ENCODE assay signal across 15 mouse cellular contexts in genomic region chr2:26146337-26147042, GRCm38 (mm10). TPM values are rescaled to one million over a fixed set of nuclear protein-coding genes. Genes with fewer than 3 reads are reported as not detected.
DNase-seq lines count a peak whose midpoint lies in the region; ATAC-seq and TF ChIP-seq lines count a peak whose summit lies in the region.
"Had no signal": no experiment of that assay in that cellular context is flagged by ENCODE, and none has a peak within 500 bp of the region (broad histone marks: within the 10 kb centered on the region; RNA-seq: fewer than 3 reads in every experiment).

No protein-coding gene starts in this region.

- no peaks in the 10 kb centered on the region; the same call in 1 of the 2 replicates for H3K4me1 ChIP-seq in hindbrain, embryonic 16.5 days (ENCODE audit: control insufficient read depth, insufficient read depth, low read depth, low read length)
- H3K4me1 ChIP-seq in hindbrain, embryonic 12.5 days = peaks cover 10% of the 10 kb centered on the region; the same call in 1 of the 2 replicates
- H3K4me1 ChIP-seq in lung, postnatal 0 days (ENCODE audit: insufficient read depth, low read depth, low read length) = 0 out of 2 replicates have a peak, but pooled peaks cover 3% of the 10 kb centered on the region
- peaks cover 2% of the 10 kb centered on the region; the same call in 1 of the 2 replicates for H3K4me1 ChIP-seq in lung, adult 2 months (ENCODE audit: control insufficient read depth, insufficient read depth, low read length)
- H3K4me1 ChIP-seq: heart, embryonic 12.5 days; stomach, embryonic 15.5 days had no signal

- no peaks in the 10 kb centered on the region for H3K9me3 ChIP-seq in hindbrain, embryonic 16.5 days (ENCODE audit: control insufficient read depth, low read length)
- H3K9me3 ChIP-seq in hindbrain, embryonic 12.5 days (replicated peaks) = no peaks in the 10 kb centered on the region
- H3K9me3 ChIP-seq in lung, postnatal 0 days (ENCODE audit: low read length) = no peaks in the 10 kb centered on the region
- H3K9me3 ChIP-seq: heart, embryonic 12.5 days; limb, embryonic 13.5 days; stomach, embryonic 15.5 days had no signal

- TF ChIP-seq POLR2A in lung, adult 2 months (IDR thresholded peaks at IDR 0.05; ENCODE audit: borderline replicate concordance, extremely low read depth, low read depth, low read length) = no peak

- TF ChIP-seq EP300 in lung, postnatal 0 days (IDR thresholded peaks at IDR 0.05) = no peak

- ATAC-seq in hindbrain, embryonic 16.5 days = peak; percentile 70
- no peak for ATAC-seq in hindbrain, embryonic 12.5 days (ENCODE audit: low FRiP score)
- peak; percentile 50 for ATAC-seq in lung, postnatal 0 days
- ATAC-seq: CD4-positive, CD25-positive, alpha-beta regulatory T cell, adult 4 months had no signal

- intact Hi-C loops in gastrocnemius, postnatal 36 days (cut with DNase I) = loop anchor here (10.0 kb wide), 1 partner anchor 312 kb away; no protein-coding TSS in a partner anchor

- no peak overlapping the region for H3K27ac ChIP-seq in hindbrain, embryonic 16.5 days (ENCODE audit: low read depth, low read length)
- no peak overlapping the region for H3K27ac ChIP-seq in hindbrain, embryonic 12.5 days
- no peak overlapping the region for H3K27ac ChIP-seq in lung, postnatal 0 days (ENCODE audit: low read length)
- H3K27ac ChIP-seq: gastrocnemius, adult 2 months; limb, embryonic 13.5 days; stomach, embryonic 15.5 days had no signal

- WGBS in hindbrain, embryonic 16.5 days = 49% methylated on average over 7 of the region's 7 CpGs
- 68% methylated on average over 7 of the region's 7 CpGs for WGBS in hindbrain, embryonic 12.5 days
- WGBS in lung, postnatal 0 days = 23% methylated on average over 7 of the region's 7 CpGs
- 43% methylated on average over 7 of the region's 7 CpGs for WGBS in lung, adult 2 months

- TF ChIP-seq CTCF in lung, postnatal 0 days (IDR thresholded peaks at IDR 0.05) = no peak
- TF ChIP-seq CTCF in lung, adult 2 months (IDR thresholded peaks at IDR 0.05; ENCODE audit: insufficient read depth, low read length) = no peak

- DNase-seq in lung, postnatal 0 days (ENCODE audit: low spot score) = no peak
- no peak for DNase-seq in lung, adult 2 months
- DNase-seq in brain, adult 2 months (ENCODE audit: low read depth, low spot score) = peak; percentile 96
- DNase-seq in cerebellum, adult 9-11 months = peak; percentile 91
- DNase-seq in thymus, postnatal 10 days (ENCODE audit: low spot score in 2 of 2) = no peak
- no peak for DNase-seq in gastrocnemius, postnatal 36 days
- DNase-seq: gastrocnemius, adult 2 months; kidney, postnatal 36 days had no signal

- H3K4me3 ChIP-seq in hindbrain, embryonic 16.5 days (ENCODE audit: low read length) = no peak overlapping the region
- no peak overlapping the region for H3K4me3 ChIP-seq in hindbrain, embryonic 12.5 days
- no peak overlapping the region for H3K4me3 ChIP-seq in lung, postnatal 0 days (ENCODE audit: low read depth, low read length)
- H3K4me3 ChIP-seq in lung, adult 2 months (replicated peaks; ENCODE audit: extremely low read depth, low read depth, low read length) = no peak overlapping the region
- H3K4me3 ChIP-seq: gastrocnemius, adult 2 months; heart, embryonic 12.5 days; limb, embryonic 13.5 days; stomach, embryonic 15.5 days had no signal

- no peak overlapping the region for H3K9ac ChIP-seq in hindbrain, embryonic 16.5 days (ENCODE audit: low read depth, low read length)
- no peak overlapping the region for H3K9ac ChIP-seq in hindbrain, embryonic 12.5 days
- no peak overlapping the region for H3K9ac ChIP-seq in lung, postnatal 0 days (replicated peaks; ENCODE audit: low read depth)
- H3K9ac ChIP-seq: heart, embryonic 12.5 days; limb, embryonic 13.5 days; stomach, embryonic 15.5 days had no signal

- no peaks in the 10 kb centered on the region for H3K36me3 ChIP-seq in hindbrain, embryonic 16.5 days (ENCODE audit: control insufficient read depth, insufficient read depth, low read length)
- no peaks in the 10 kb centered on the region for H3K36me3 ChIP-seq in hindbrain, embryonic 12.5 days
- no peaks in the 10 kb centered on the region for H3K36me3 ChIP-seq in lung, postnatal 0 days (ENCODE audit: insufficient read depth, low read length)
- H3K36me3 ChIP-seq: heart, embryonic 12.5 days; limb, embryonic 13.5 days; stomach, embryonic 15.5 days had no signal

- no peak overlapping the region for H3K4me2 ChIP-seq in hindbrain, embryonic 16.5 days (ENCODE audit: low read length)
- H3K4me2 ChIP-seq in hindbrain, embryonic 12.5 days (replicated peaks) = no peak overlapping the region
- H3K4me2 ChIP-seq in lung, postnatal 0 days (replicated peaks; ENCODE audit: low read depth, low read length) = no peak overlapping the region
- H3K4me2 ChIP-seq: heart, embryonic 12.5 days; limb, embryonic 13.5 days; stomach, embryonic 15.5 days had no signal

- no peaks in the 10 kb centered on the region for H3K27me3 ChIP-seq in hindbrain, embryonic 16.5 days (replicated peaks; ENCODE audit: control insufficient read depth, insufficient read depth, low read length)
- no peaks in the 10 kb centered on the region for H3K27me3 ChIP-seq in hindbrain, embryonic 12.5 days
- H3K27me3 ChIP-seq in lung, postnatal 0 days (replicated peaks; ENCODE audit: insufficient read depth, low read length) = no peaks in the 10 kb centered on the region
- H3K27me3 ChIP-seq: heart, embryonic 12.5 days; limb, embryonic 13.5 days; Patski; stomach, embryonic 15.5 days had no signal

RNA-seq across cellular contexts. Expression of gene Nacc2, which starts 23.5 kb away (rescaled TPM):
- 24.5 and 25.8 TPM in 2 replicates for polyA plus RNA-seq in hindbrain, embryonic 16.5 days (2015; fragmentation: Nextera tagmentation; extraction: Ambion mirVana)
- polyA plus RNA-seq in hindbrain, embryonic 12.5 days (2016; fragmentation: Nextera tagmentation; extraction: Ambion mirVana) = 12.6 and 15.0 TPM in 2 replicates
- 7.1 and 9.2 TPM in 2 replicates for polyA plus RNA-seq in lung, postnatal 0 days (2015; fragmentation: Nextera tagmentation; extraction: Ambion mirVana)
- 26.3 and 36.5 TPM in 2 replicates for polyA plus RNA-seq in lung, adult 2 months (2012; rRNA removed)
- 10 to 100 TPM; 16.3 to 27.7 TPM for total RNA-seq in gastrocnemius, postnatal 36 days (2021)

Comparison
In these comparisons a context has a peak if more than half of its experiments do, and no peak if none do; other contexts are left out.
1. DNase-seq: peak in brain, adult 2 months (single experiment) and cerebellum, adult 9-11 months (single experiment); none in lung, postnatal 0 days (single experiment), lung, adult 2 months (single experiment), thymus, postnatal 10 days (0 of 2) and gastrocnemius, postnatal 36 days (0 of 2).